Mouse (Mus musculus) cerebellum, adult 18-20 months (tissue): ENCODE data around the gene Ccdc65.
"Not testable (repeated sequence)": the region's sequence is repeated elsewhere in the genome, so short reads cannot be mapped to it uniquely, and the experiment has no call there.

Experiments used
- DNase-seq, 2 experiments: peaks; one replicate each; pipeline ENCODE4 v3.0.0; 2021

Ccdc65 gene

GRCm38 (mm10) chr15:98740219-98740618, 32.2 kb downstream of the Ccdc65 start:
- DNase-seq, result no peak

GRCm38 (mm10) chr15:98742766-98743428, 34.9 kb downstream of the Ccdc65 start:
- DNase-seq, result no peak

GRCm38 (mm10) chr15:98743863-98744262, 35.9 kb downstream of the Ccdc65 start:
- DNase-seq, result not testable (repeated sequence)

- no peak for DNase-seq
Measured at GRCm38 (mm10) chr15:98746344-98746965, 38.4 kb downstream of the Ccdc65 start.

- no peak for DNase-seq
Measured at GRCm38 (mm10) chr15:98747296-98747695, 39.3 kb downstream of the Ccdc65 start.

GRCm38 (mm10) chr15:98749093-98749492, 41.1 kb downstream of the Ccdc65 start:
- no peak for DNase-seq

- no peak for DNase-seq
Measured at GRCm38 (mm10) chr15:98753021-98753423, 45.0 kb downstream of the Ccdc65 start.

- DNase-seq, result no peak
Measured at GRCm38 (mm10) chr15:98754125-98754524, 46.1 kb downstream of the Ccdc65 start.

- peak; percentile 72 to 85 for DNase-seq
Measured at GRCm38 (mm10) chr15:98762201-98762621, 54.2 kb downstream of the Ccdc65 start.

- DNase-seq, result peak; percentile 94 to 95
Measured at GRCm38 (mm10) chr15:98762670-98763529, 54.9 kb downstream of the Ccdc65 start, which contains the start of gene Arf3. Gene Arf3 (minus strand): TSS chr15:98763214.

- DNase-seq, result no peak
Measured at GRCm38 (mm10) chr15:98765929-98766328, 57.9 kb downstream of the Ccdc65 start.

GRCm38 (mm10) chr15:98768259-98768658, 60.3 kb downstream of the Ccdc65 start:
- no peak for DNase-seq

GRCm38 (mm10) chr15:98771813-98772425, 63.9 kb downstream of the Ccdc65 start:
- DNase-seq, result no peak

- DNase-seq, result no peak
Measured at GRCm38 (mm10) chr15:98772511-98773211, 64.7 kb downstream of the Ccdc65 start.
